Mouse (Mus musculus): ENCODE measurements around the gene Tor1aip1.

GRCm38 (mm10) chr1:156062193-156062592 lies 25.9 kb upstream of the Tor1aip1 start:
- TF ChIP-seq GATA1 (IDR thresholded peaks at IDR 0.05; ENCODE audit: low read length) (no peak), TAL1 (IDR thresholded peaks at IDR 0.05; ENCODE audit: low read length) (no peak)

All from erythroblast, embryonic 14.5 days (primary cell).